Mouse (Mus musculus) spleen, adult 2 months (tissue): Measurements from ENCODE around the gene Gm17604.

ENCODE experiments used
- CTCF ChIP-seq: fragments of 200-500 bp; IDR thresholded peaks from 2 replicates; pipeline ENCODE4 v1.5.1; 2011; ENCODE audit warnings: mild to moderate bottlenecking, inconsistent platforms; ENCODE audit not compliant: insufficient read depth, insufficient read length, insufficient replicate concordance; ENCODE audit errors: extremely low read depth
- POLR2A ChIP-seq: fragments of 200-500 bp; IDR thresholded peaks from 2 replicates; pipeline ENCODE4 v1.6.1; 2011; ENCODE audit warnings: low read depth, low read length, inconsistent platforms

DNA sequence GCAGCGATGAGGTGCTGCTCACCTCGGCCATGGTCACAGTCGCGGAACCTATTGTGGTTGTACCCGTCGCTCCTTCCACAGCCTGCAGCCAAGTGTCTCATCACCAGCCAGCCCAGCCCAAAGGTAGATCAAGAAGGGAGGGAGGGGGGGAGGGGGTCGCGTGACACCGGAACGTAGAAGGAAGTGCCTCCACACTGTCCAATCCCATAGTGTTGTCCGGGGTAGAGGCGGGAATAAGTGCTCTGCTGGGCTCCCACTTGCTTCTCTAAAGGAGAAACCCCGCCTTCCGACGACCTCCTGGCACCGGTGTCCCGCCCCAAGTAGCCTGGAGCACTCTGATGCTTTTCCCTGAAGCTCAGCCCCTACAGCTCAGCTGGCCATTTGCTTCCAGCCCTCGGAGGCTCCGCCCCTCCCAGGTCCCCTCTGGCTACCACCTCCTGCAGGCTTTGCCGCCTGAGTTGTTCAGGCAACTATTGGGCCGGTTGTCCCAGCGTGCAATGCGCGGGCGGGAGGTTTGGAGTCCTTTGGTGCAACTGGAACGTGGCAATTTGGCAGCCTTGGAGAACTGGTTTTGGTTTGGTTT, 24.3 kb downstream of the Gm17604 start, which contains the start of the genes Mospd2 and Fancb:
- no peak for TF ChIP-seq CTCF
- TF ChIP-seq POLR2A, result no peak
